Comparison of ENCODE assay signal across 25 mouse cellular contexts in genomic region chr6:68884130-68884529, GRCm38 (mm10).
DNase-seq lines count a peak whose midpoint lies in the region; ATAC-seq and TF ChIP-seq lines count a peak whose summit lies in the region.
"Had no signal": no experiment of that assay in that cellular context is flagged by ENCODE, and none has a peak within 500 bp of the region (broad histone marks: within the 10 kb centered on the region; RNA-seq: fewer than 3 reads in every experiment).

No protein-coding gene starts in this region.

- no peak for DNase-seq in liver, postnatal 0 days
- DNase-seq in liver, embryonic 11.5 days (ENCODE audit: low spot score), result no peak
- peak; percentile 89 for DNase-seq in CH12.LX (ENCODE audit: extremely low read depth)
- peak; percentile 4 for DNase-seq in skeletal muscle tissue, adult 2 months (ENCODE audit: low read depth, low spot score)
- DNase-seq in cerebellum, postnatal 36 days, result no peak
- DNase-seq in thymus, postnatal 14 days, result no peak
- DNase-seq: adrenal gland, adult 8-10 months; adrenal gland, postnatal 14 days; adrenal gland, postnatal 36 days; cerebellum, adult 11-12 months; cerebellum, adult 2 months; cerebellum, adult 9-10 months; cerebellum, postnatal 10 days; cerebellum, postnatal 25 days; embryo, embryonic 11 days had no signal

- no peaks in the 10 kb centered on the region for H3K79me2 ChIP-seq in CH12.LX (replicated peaks; ENCODE audit: control insufficient read depth, extremely low read depth, insufficient read depth, poor library complexity, severe bottlenecking)

- no peak overlapping the region for H3K9ac ChIP-seq in liver, postnatal 0 days (replicated peaks)
- H3K9ac ChIP-seq in liver, embryonic 11.5 days (ENCODE audit: low read depth, low read length), result no peak overlapping the region
- no peak overlapping the region for H3K9ac ChIP-seq in CH12.LX (ENCODE audit: insufficient read depth, low read depth)
- H3K9ac ChIP-seq: embryonic facial prominence, embryonic 12.5 days; embryonic facial prominence, embryonic 15.5 days; forebrain, embryonic 12.5 days had no signal

- peak; percentile 44; the same call in 1 of the 2 replicates for TF ChIP-seq EP300 in liver, postnatal 0 days (IDR thresholded peaks at IDR 0.05; ENCODE audit: low read depth)
- peak; percentile 96 for TF ChIP-seq EP300 in CH12.LX (IDR thresholded peaks at IDR 0.05; ENCODE audit: low read length)

- 61% methylated on average over 1 of the region's 1 CpGs for WGBS in liver, postnatal 0 days (ENCODE audit: insufficient replicate concordance)
- 89% methylated on average over 1 of the region's 1 CpGs for WGBS in liver, embryonic 11.5 days

- TF ChIP-seq RAD21 in CH12.LX (IDR thresholded peaks at IDR 0.05; ENCODE audit: low read depth, low read length), result no peak

- in situ Hi-C loops in CH12.LX (cut with MboI; ENCODE audit: low pct_ligation_motif_present, low pct_unique_long_range_greater_than_20kb, low sequenced_read_pairs), result loop anchor here (25.0 kb wide), 1 partner anchor 1878 kb away; no protein-coding TSS in a partner anchor

- dilution Hi-C loops in CH12.LX (cut with MboI; ENCODE audit: extremely low pct_ligation_motif_present, extremely low pct_unique_long_range_greater_than_20kb, low sequenced_read_pairs), result no loop called here

- ATAC-seq in liver, postnatal 0 days, result peak; percentile 41; the same call in 1 of the 2 replicates
- no peak for ATAC-seq in liver, embryonic 11.5 days (replicated peaks; ENCODE audit: low FRiP score)
- ATAC-seq: activated CD4-positive, CD25-positive, alpha-beta regulatory T cell, adult 4 months; forebrain, embryonic 14.5 days; forebrain, embryonic 16.5 days; Patski had no signal

- H3K4me2 ChIP-seq in liver, postnatal 0 days (ENCODE audit: low read depth, low read length), result no peak overlapping the region
- no peak overlapping the region for H3K4me2 ChIP-seq in liver, embryonic 11.5 days
- H3K4me2 ChIP-seq in CH12.LX (ENCODE audit: insufficient read depth, low read depth, poor library complexity, severe bottlenecking), result no peak overlapping the region
- H3K4me2 ChIP-seq: embryonic facial prominence, embryonic 12.5 days; embryonic facial prominence, embryonic 15.5 days; forebrain, embryonic 12.5 days had no signal

- TF ChIP-seq POLR2A in CH12.LX (IDR thresholded peaks at IDR 0.05; ENCODE audit: low read depth, low read length), result no peak

- H3K27ac ChIP-seq in liver, postnatal 0 days (ENCODE audit: low read depth), result no peak overlapping the region
- no peak overlapping the region for H3K27ac ChIP-seq in liver, embryonic 11.5 days (ENCODE audit: low read depth, low read length)
- H3K27ac ChIP-seq in CH12.LX (ENCODE audit: insufficient read depth, low read depth), result no peak overlapping the region
- H3K27ac ChIP-seq: embryonic facial prominence, embryonic 12.5 days; embryonic facial prominence, embryonic 15.5 days; forebrain, embryonic 10.5 days; forebrain, embryonic 12.5 days had no signal

- H3K27me3 ChIP-seq in liver, postnatal 0 days (ENCODE audit: insufficient read depth, low read length), result no peaks in the 10 kb centered on the region
- no peaks in the 10 kb centered on the region for H3K27me3 ChIP-seq in liver, embryonic 11.5 days (replicated peaks; ENCODE audit: control insufficient read depth, insufficient read depth, low read length)
- no peaks in the 10 kb centered on the region for H3K27me3 ChIP-seq in CH12.LX (replicated peaks)
- H3K27me3 ChIP-seq: embryonic facial prominence, embryonic 12.5 days; embryonic facial prominence, embryonic 15.5 days; forebrain, embryonic 12.5 days; Patski had no signal

- H3K4me1 ChIP-seq in liver, postnatal 0 days (ENCODE audit: insufficient read depth), result no peaks in the 10 kb centered on the region
- H3K4me1 ChIP-seq in liver, embryonic 11.5 days (replicated peaks; ENCODE audit: control insufficient read depth, insufficient read depth, low read length), result no peaks in the 10 kb centered on the region
- H3K4me1 ChIP-seq in CH12.LX (ENCODE audit: control insufficient read depth in 1 of 2, insufficient read depth in 2 of 2), result peaks cover 0 to 53% of the 10 kb centered on the region in 2 experiments; a peak in 2 of 4 replicates
- H3K4me1 ChIP-seq: embryonic facial prominence, embryonic 12.5 days; embryonic facial prominence, embryonic 15.5 days; forebrain, embryonic 10.5 days; forebrain, embryonic 12.5 days had no signal

- H3K9me3 ChIP-seq in liver, postnatal 0 days (ENCODE audit: low read length), result no peaks in the 10 kb centered on the region
- H3K9me3 ChIP-seq in liver, embryonic 11.5 days (ENCODE audit: control insufficient read depth, low read length), result no peaks in the 10 kb centered on the region
- no peaks in the 10 kb centered on the region for H3K9me3 ChIP-seq in CH12.LX (replicated peaks; ENCODE audit: low read length)
- H3K9me3 ChIP-seq: embryonic facial prominence, embryonic 12.5 days; embryonic facial prominence, embryonic 15.5 days; forebrain, embryonic 10.5 days had no signal

- H3K4me3 ChIP-seq in liver, postnatal 0 days (ENCODE audit: low read depth, low read length), result no peak overlapping the region
- H3K4me3 ChIP-seq in liver, embryonic 11.5 days (ENCODE audit: low read depth, low read length), result no peak overlapping the region
- no peak overlapping the region for H3K4me3 ChIP-seq in CH12.LX (replicated peaks in 1 of 3; ENCODE audit: low read depth in 2 of 3, low read length in 2 of 3, poor library complexity in 1 of 3)
- H3K4me3 ChIP-seq: embryonic facial prominence, embryonic 12.5 days; embryonic facial prominence, embryonic 15.5 days; erythroblast, embryonic 14.5 days; forebrain, embryonic 10.5 days; forebrain, embryonic 12.5 days had no signal

- no peak for TF ChIP-seq CTCF in liver, postnatal 0 days (IDR thresholded peaks at IDR 0.05; ENCODE audit: low read depth)
- TF ChIP-seq CTCF in CH12.LX (conservative IDR thresholded peaks at IDR 0.05 in 1 of 2, IDR thresholded peaks at IDR 0.05 in 1 of 2; ENCODE audit: low read depth in 2 of 2, low read length in 2 of 2), result no peak

- H3K36me3 ChIP-seq in liver, postnatal 0 days (replicated peaks; ENCODE audit: insufficient read depth, low read length), result no peaks in the 10 kb centered on the region
- no peaks in the 10 kb centered on the region for H3K36me3 ChIP-seq in liver, embryonic 11.5 days (ENCODE audit: control insufficient read depth, insufficient read depth, low read length)
- no peaks in the 10 kb centered on the region for H3K36me3 ChIP-seq in CH12.LX (replicated peaks in 1 of 2; ENCODE audit: control insufficient read depth in 1 of 2, insufficient read depth in 1 of 2, low read length in 1 of 2)
- H3K36me3 ChIP-seq: embryonic facial prominence, embryonic 12.5 days; embryonic facial prominence, embryonic 15.5 days; forebrain, embryonic 10.5 days; forebrain, embryonic 12.5 days; G1E had no signal

TF ChIP-seq in CH12.LX, 34 proteins besides CTCF, POLR2A, EP300 and RAD21 (continues in another document):
- no peak for TF ChIP-seq POLR2AphosphoS2 (IDR thresholded peaks at IDR 0.05; ENCODE audit: low read depth, low read length)
- TF ChIP-seq GABPA (IDR thresholded peaks at IDR 0.05; ENCODE audit: insufficient replicate concordance, low read depth, low read length), result no peak
- 0 out of 2 replicates have a peak, but pooled peaks have one; percentile 31 for TF ChIP-seq RCOR1 (conservative IDR thresholded peaks at IDR 0.05; ENCODE audit: low read depth, low read length)
- TF ChIP-seq MEF2A (IDR thresholded peaks at IDR 0.05; ENCODE audit: borderline replicate concordance, low read depth, low read length), result peak; percentile 94
- TF ChIP-seq MAZ (IDR thresholded peaks at IDR 0.05; ENCODE audit: low read depth, low read length), result no peak
- TF ChIP-seq MAX (IDR thresholded peaks at IDR 0.05; ENCODE audit: low read length), result no peak
- TF ChIP-seq UBTF (IDR thresholded peaks at IDR 0.05; ENCODE audit: low read depth, low read length), result no peak
- no peak for TF ChIP-seq TBP (conservative IDR thresholded peaks at IDR 0.05; ENCODE audit: low read depth, low read length)
- no peak for TF ChIP-seq ZKSCAN1 (IDR thresholded peaks at IDR 0.05; ENCODE audit: borderline replicate concordance, low read depth, low read length)
- TF ChIP-seq ETS1 (conservative IDR thresholded peaks at IDR 0.05; ENCODE audit: low read depth, low read length), result peak; percentile 87
- TF ChIP-seq CHD1 (IDR thresholded peaks at IDR 0.05; ENCODE audit: low read depth, low read length), result no peak
- no peak for TF ChIP-seq MXI1 (IDR thresholded peaks at IDR 0.05; ENCODE audit: low read depth, low read length)
- TF ChIP-seq USF2 (conservative IDR thresholded peaks at IDR 0.05; ENCODE audit: low read depth, low read length), result no peak
- peak; percentile 77 for TF ChIP-seq IRF4 (IDR thresholded peaks at IDR 0.05; ENCODE audit: low read depth, low read length)
- peak; percentile 27; the same call in 1 of the 2 replicates for TF ChIP-seq JUN (IDR thresholded peaks at IDR 0.05; ENCODE audit: insufficient read depth, low read depth, low read length)
- no peak for TF ChIP-seq NELFE (IDR thresholded peaks at IDR 0.05; ENCODE audit: low read depth, low read length)
- peak; percentile 78; the same call in 1 of the 2 replicates for TF ChIP-seq KAT2A (IDR thresholded peaks at IDR 0.05; ENCODE audit: insufficient replicate concordance, low read length)
- TF ChIP-seq NRF1 (IDR thresholded peaks at IDR 0.05; ENCODE audit: low read depth, low read length), result no peak
- no peak for TF ChIP-seq ZMIZ1 (IDR thresholded peaks at IDR 0.05; ENCODE audit: low read depth, low read length)
- no peak for TF ChIP-seq E2F4 (IDR thresholded peaks at IDR 0.05; ENCODE audit: insufficient replicate concordance, low read depth, low read length)
- peak; percentile 56 for TF ChIP-seq BHLHE40 (IDR thresholded peaks at IDR 0.05; ENCODE audit: low read depth, low read length)
- TF ChIP-seq MYC (IDR thresholded peaks at IDR 0.05; ENCODE audit: low read depth, low read length), result no peak
- TF ChIP-seq TCF12 (IDR thresholded peaks at IDR 0.05; ENCODE audit: low read depth, low read length), result peak; percentile 69
- no peak; the same call in 1 of the 2 replicates for TF ChIP-seq CHD2 (IDR thresholded peaks at IDR 0.05; ENCODE audit: low read length)
- TF ChIP-seq ZNF384 (IDR thresholded peaks at IDR 0.05; ENCODE audit: low read depth, low read length), result peak; percentile 34; the same call in 1 of the 2 replicates
- TF ChIP-seq SIN3A (IDR thresholded peaks at IDR 0.05; ENCODE audit: low read length), result no peak; the same call in 1 of the 2 replicates
- TF ChIP-seq USF1 (IDR thresholded peaks at IDR 0.05; ENCODE audit: low read depth, low read length), result no peak
- no peak for TF ChIP-seq PAX5 (IDR thresholded peaks at IDR 0.05; ENCODE audit: low read length)
- no peak for TF ChIP-seq ZC3H11A (IDR thresholded peaks at IDR 0.05; ENCODE audit: low read depth, low read length)
- TF ChIP-seq HCFC1 (IDR thresholded peaks at IDR 0.05; ENCODE audit: low read depth, low read length), result no peak
- no peak for TF ChIP-seq ELF1 (IDR thresholded peaks at IDR 0.05; ENCODE audit: low read depth, low read length)
- TF ChIP-seq SMC3 (IDR thresholded peaks at IDR 0.05; ENCODE audit: low read depth, low read length), result no peak

Comparison
In these comparisons a context has a peak if more than half of its experiments do, and no peak if none do; other contexts are left out.
1. DNase-seq: peak in CH12.LX (single experiment) and skeletal muscle tissue, adult 2 months (single experiment); none in liver, postnatal 0 days (single experiment), liver, embryonic 11.5 days (single experiment), cerebellum, postnatal 36 days (0 of 2) and thymus, postnatal 14 days (single experiment).